Mouse (Mus musculus) stomach, postnatal 0 days (tissue): ENCODE data around the gene Prkca.

ENCODE experiments used
- CTCF ChIP-seq: IDR thresholded peaks from 2 replicates; pipeline ENCODE4 v1.5.1; 2016; ENCODE audit warnings: antibody characterized with exemption, low read depth, mild to moderate bottlenecking, moderate library complexity
- EP300 ChIP-seq: optimal IDR thresholded peaks from 2 replicates; pipeline ENCODE3; 2016; ENCODE audit warnings: antibody characterized with exemption

DNA sequence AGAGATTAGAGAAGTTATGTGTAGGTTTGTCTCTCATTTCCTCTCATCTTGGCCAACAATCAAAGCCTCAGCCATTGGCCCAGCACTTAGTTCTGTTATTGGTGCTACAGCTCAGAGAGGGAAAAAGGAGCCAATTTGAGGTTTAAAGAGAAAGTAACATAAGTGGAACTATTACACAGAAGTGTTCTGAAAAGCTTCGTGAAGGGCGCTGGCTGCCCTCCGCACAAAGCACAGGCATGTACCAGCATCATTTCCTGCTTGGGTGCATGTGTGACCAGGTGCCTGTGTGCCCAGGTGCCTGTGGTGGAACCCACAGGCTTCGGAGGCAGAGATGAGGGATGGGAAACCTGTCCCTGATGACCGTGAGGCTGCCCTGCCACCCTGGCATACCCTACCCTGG, 255.7 kb downstream of the Prkca start:
- TF ChIP-seq EP300 (no peak), CTCF (no peak)
